Mouse (Mus musculus): ENCODE results near the gene B830017H08Rik. TPM values are rescaled to one million over a fixed set of nuclear protein-coding genes. Genes with fewer than 3 reads are reported as not detected.

Gene B830017H08Rik
- polyA plus RNA-seq, 1 experiment from 2014 or later = not detected

DNA sequence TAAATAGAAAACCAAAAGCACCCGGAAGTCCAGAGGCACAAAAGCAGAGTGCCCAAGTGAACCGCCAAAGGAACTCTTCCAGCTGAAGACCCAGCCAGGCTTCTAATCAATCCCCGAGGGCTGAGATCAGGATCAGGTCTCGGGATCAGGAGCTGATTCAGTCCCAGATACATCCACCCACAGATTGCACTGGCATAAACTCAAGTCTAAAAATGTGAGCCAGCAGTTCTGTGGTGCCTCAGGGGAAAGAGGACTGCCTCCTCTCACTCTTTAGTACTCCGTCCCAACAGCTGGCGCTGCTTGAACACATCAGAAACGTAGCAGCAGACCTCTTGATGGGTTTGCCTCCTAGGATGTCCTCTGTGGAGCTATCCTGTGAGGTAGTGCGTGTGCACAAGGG lies 16.4 kb upstream of the B830017H08Rik start:
- no peak for DNase-seq (ENCODE audit: extremely low spot score, low spot score)
- no peak overlapping the region for H3K4me3 ChIP-seq
- H3K36me3 ChIP-seq (replicated peaks) = no peaks in the 10 kb centered on the region
- H3K4me1 ChIP-seq = peaks cover 14% of the 10 kb centered on the region
- H3K27me3 ChIP-seq (ENCODE audit: poor library complexity, severe bottlenecking) = peaks cover 64% of the 10 kb centered on the region
- H3K9me3 ChIP-seq = no peaks in the 10 kb centered on the region
- 79% methylated on average over 8 of the region's 8 CpGs for WGBS
- no peak overlapping the region for H3K27ac ChIP-seq

DNA sequence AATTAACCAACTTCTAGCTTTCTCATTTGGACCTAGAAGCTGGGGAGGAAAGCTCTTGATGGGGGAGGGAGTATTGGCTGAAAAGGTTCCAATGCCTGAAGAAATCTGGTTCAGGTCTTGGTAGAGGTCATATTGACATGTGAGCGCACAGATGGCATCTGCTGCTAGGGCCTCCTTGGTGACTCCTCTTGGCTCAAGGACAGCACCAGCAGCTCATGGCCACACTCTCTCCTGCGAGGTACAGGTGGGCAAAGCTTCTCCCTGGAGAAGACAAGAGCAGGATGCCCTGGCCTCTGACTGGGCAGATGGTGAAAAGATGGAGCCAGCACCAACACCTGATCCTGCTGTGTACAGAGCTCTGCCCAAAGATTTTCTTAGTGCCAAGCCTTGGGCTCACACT lies 6.4 kb upstream of the B830017H08Rik start:
- Histone ChIP-seq H3K4me1 (peaks cover 10% of the 10 kb centered on the region), H3K9me3 (no peaks in the 10 kb centered on the region), H3K4me3 (no peak overlapping the region), H3K27ac (no peak overlapping the region), H3K36me3 (replicated peaks) (no peaks in the 10 kb centered on the region), H3K27me3 (ENCODE audit: poor library complexity, severe bottlenecking) (peaks cover 50% of the 10 kb centered on the region)
- DNase-seq (ENCODE audit: extremely low spot score, low spot score) = no peak
- WGBS = 83% methylated on average over 2 of the region's 2 CpGs

GRCm38 (mm10) chr16:17828229-17828628 lies 4.7 kb upstream of the B830017H08Rik start:
- Histone ChIP-seq H3K36me3 (replicated peaks) (no peaks in the 10 kb centered on the region), H3K27ac (no peak overlapping the region), H3K9me3 (no peaks in the 10 kb centered on the region), H3K4me1 (peaks cover 21% of the 10 kb centered on the region), H3K27me3 (ENCODE audit: poor library complexity, severe bottlenecking) (peaks cover 68% of the 10 kb centered on the region), H3K4me3 (no peak overlapping the region)
- WGBS = 91% methylated on average over 2 of the region's 2 CpGs
- no peak for DNase-seq (ENCODE audit: extremely low spot score, low spot score)

- Histone ChIP-seq H3K4me3 (no peak overlapping the region), H3K36me3 (replicated peaks) (no peaks in the 10 kb centered on the region), H3K9me3 (no peaks in the 10 kb centered on the region), H3K27me3 (ENCODE audit: poor library complexity, severe bottlenecking) (peaks cover 74% of the 10 kb centered on the region), H3K4me1 (peaks cover 28% of the 10 kb centered on the region), H3K27ac (no peak overlapping the region)
- no peak for DNase-seq (ENCODE audit: extremely low spot score, low spot score)
- 61% methylated on average over 3 of the region's 3 CpGs for WGBS
These were observed 4.1 kb upstream of the B830017H08Rik start for GRCm38 (mm10) chr16:17828867-17829266.

DNA sequence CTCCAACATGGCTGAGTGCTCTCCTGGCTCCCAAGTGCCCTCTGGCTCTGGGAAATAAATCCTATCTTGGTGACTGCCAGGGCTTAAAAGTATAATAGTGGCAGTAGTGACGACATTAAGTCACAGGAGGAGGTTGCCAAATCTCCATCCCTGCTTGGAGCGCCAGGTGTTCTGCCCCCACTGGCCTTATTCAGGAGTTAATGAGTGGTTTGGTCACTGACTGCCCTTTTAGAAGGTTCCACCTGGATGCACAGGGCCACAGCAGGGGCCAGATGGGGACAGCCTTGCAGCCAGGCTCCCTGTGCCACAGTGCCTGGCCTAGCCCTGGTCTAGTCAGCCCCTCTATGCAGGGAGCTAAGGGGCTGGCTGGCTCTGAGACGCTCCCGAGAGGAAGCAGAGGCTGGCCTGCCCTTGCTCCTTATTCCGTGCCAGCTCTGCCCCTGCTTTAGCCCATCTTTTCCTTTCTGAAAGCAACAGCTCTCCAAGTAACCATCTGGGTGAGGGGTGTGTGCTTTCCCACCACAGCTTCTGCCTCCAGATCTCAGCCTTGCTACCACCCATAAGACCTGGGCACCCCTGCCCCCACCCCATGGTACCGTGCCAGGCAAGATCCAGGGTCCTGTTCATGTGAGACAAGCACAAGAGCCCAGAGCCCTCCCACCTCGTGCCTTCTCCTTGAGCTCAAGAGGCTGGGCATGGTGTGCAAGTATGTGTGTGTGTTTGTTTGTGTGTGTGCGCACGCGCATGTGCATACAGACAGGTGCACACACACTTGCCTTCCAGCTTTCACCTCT lies 2.3 kb upstream of the B830017H08Rik start:
- peaks cover 91% of the 10 kb centered on the region for H3K27me3 ChIP-seq (ENCODE audit: poor library complexity, severe bottlenecking)
- no peak overlapping the region for H3K4me3 ChIP-seq
- 52% methylated on average over 10 of the region's 10 CpGs for WGBS
- DNase-seq (ENCODE audit: extremely low spot score, low spot score) = no peak
- H3K4me1 ChIP-seq = peaks cover 35% of the 10 kb centered on the region
- H3K9me3 ChIP-seq = no peaks in the 10 kb centered on the region
- H3K27ac ChIP-seq = no peak overlapping the region
- H3K36me3 ChIP-seq (replicated peaks) = no peaks in the 10 kb centered on the region

- H3K4me1 ChIP-seq = peaks cover 35% of the 10 kb centered on the region
- no peak overlapping the region for H3K4me3 ChIP-seq
- WGBS = 9% methylated on average over 11 of the region's 11 CpGs
- peaks cover 99% of the 10 kb centered on the region for H3K27me3 ChIP-seq (ENCODE audit: poor library complexity, severe bottlenecking)
- H3K27ac ChIP-seq = no peak overlapping the region
- no peaks in the 10 kb centered on the region for H3K36me3 ChIP-seq (replicated peaks)
- no peak for DNase-seq (ENCODE audit: extremely low spot score, low spot score)
- H3K9me3 ChIP-seq = no peaks in the 10 kb centered on the region
These were observed 1.1 kb upstream of the B830017H08Rik start for GRCm38 (mm10) chr16:17831781-17832180.

GRCm38 (mm10) chr16:17833321-17833680 lies 380 bp downstream of the B830017H08Rik start:
- no peak for DNase-seq (ENCODE audit: extremely low spot score, low spot score)
- H3K4me3 ChIP-seq = peak overlapping the region; percentile 68

GRCm38 (mm10) chr16:17833681-17834399 lies 919 bp downstream of the B830017H08Rik start:
- Histone ChIP-seq H3K9me3 (no peaks in the 10 kb centered on the region), H3K27me3 (ENCODE audit: poor library complexity, severe bottlenecking) (peaks cover 97% of the 10 kb centered on the region), H3K36me3 (replicated peaks) (peaks cover 5% of the 10 kb centered on the region; the same call in 1 of the 2 replicates), H3K4me3 (peak overlapping the region; percentile 68), H3K27ac (peak overlapping the region; percentile 69), H3K4me1 (peaks cover 35% of the 10 kb centered on the region)
- DNase-seq (ENCODE audit: extremely low spot score, low spot score) = peak; percentile 42
- under 1% methylated on average over 101 of the region's 103 CpGs for WGBS

More at GRCm38 (mm10) chr16:17833321-17833680, 380 bp downstream of the B830017H08Rik start:
- peaks cover 35% of the 10 kb centered on the region for H3K4me1 ChIP-seq
- no peaks in the 10 kb centered on the region for H3K9me3 ChIP-seq
- peak overlapping the region; percentile 69 for H3K27ac ChIP-seq
- peaks cover 99% of the 10 kb centered on the region for H3K27me3 ChIP-seq (ENCODE audit: poor library complexity, severe bottlenecking)
- WGBS = under 1% methylated on average over 37 of the region's 37 CpGs
- H3K36me3 ChIP-seq (replicated peaks) = no peaks in the 10 kb centered on the region

GRCm38 (mm10) chr16:17834543-17834942 lies 1.6 kb downstream of the B830017H08Rik start:
- Histone ChIP-seq H3K36me3 (replicated peaks) (peaks cover 6% of the 10 kb centered on the region; the same call in 1 of the 2 replicates), H3K27me3 (ENCODE audit: poor library complexity, severe bottlenecking) (peaks cover 90% of the 10 kb centered on the region), H3K4me3 (peak overlapping the region; percentile 68), H3K27ac (no peak overlapping the region), H3K4me1 (peaks cover 35% of the 10 kb centered on the region), H3K9me3 (no peaks in the 10 kb centered on the region)
- WGBS = 50% methylated on average over 7 of the region's 7 CpGs
- no peak for DNase-seq (ENCODE audit: extremely low spot score, low spot score)

- WGBS = 57% methylated on average over 13 of the region's 13 CpGs
- H3K4me3 ChIP-seq = no peak overlapping the region
These were observed 2.6 kb downstream of the B830017H08Rik start for GRCm38 (mm10) chr16:17835481-17835880.

DNA sequence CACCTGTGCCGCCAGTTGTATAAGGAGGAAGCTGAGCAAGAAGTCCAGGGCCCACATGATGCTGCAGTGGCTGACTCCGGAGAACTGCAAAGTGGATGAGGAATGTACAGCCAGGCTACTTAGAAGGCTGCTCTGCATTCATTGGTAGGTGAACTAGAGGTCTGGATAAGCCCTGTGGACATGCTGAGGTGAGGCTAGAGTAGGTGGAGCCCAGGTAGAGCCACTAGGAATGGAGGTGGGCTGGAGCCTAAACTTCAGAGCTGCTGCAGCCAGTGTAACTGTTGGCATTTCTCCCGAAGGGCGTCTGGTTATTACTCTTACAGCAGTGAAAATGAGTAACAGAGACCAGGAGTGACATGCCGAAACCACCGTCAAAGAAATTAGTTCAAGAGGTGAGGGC lies 5.1 kb downstream of the B830017H08Rik start, which contains the start of gene Car15:
Gene Car15 (minus strand): TSS at position 314 of the 400 bp plus-strand sequence.
- 85% methylated on average over 6 of the region's 6 CpGs for WGBS
- DNase-seq (ENCODE audit: extremely low spot score, low spot score) = no peak
- Histone ChIP-seq H3K4me1 (peaks cover 15% of the 10 kb centered on the region), H3K9me3 (no peaks in the 10 kb centered on the region), H3K27ac (no peak within 1 kb of the TSS), H3K4me3 (no peak within 1 kb of the TSS), H3K27me3 (ENCODE audit: poor library complexity, severe bottlenecking) (peaks cover 55% of the 10 kb centered on the region), H3K36me3 (replicated peaks) (peaks cover 39% of the 10 kb centered on the region)

More at GRCm38 (mm10) chr16:17835481-17835880, 2.6 kb downstream of the B830017H08Rik start:
- DNase-seq (ENCODE audit: extremely low spot score, low spot score) = no peak
- peaks cover 13% of the 10 kb centered on the region for H3K36me3 ChIP-seq (replicated peaks)
- H3K27ac ChIP-seq = no peak overlapping the region
- H3K4me1 ChIP-seq = peaks cover 33% of the 10 kb centered on the region
- H3K9me3 ChIP-seq = no peaks in the 10 kb centered on the region
- peaks cover 80% of the 10 kb centered on the region for H3K27me3 ChIP-seq (ENCODE audit: poor library complexity, severe bottlenecking)

DNA sequence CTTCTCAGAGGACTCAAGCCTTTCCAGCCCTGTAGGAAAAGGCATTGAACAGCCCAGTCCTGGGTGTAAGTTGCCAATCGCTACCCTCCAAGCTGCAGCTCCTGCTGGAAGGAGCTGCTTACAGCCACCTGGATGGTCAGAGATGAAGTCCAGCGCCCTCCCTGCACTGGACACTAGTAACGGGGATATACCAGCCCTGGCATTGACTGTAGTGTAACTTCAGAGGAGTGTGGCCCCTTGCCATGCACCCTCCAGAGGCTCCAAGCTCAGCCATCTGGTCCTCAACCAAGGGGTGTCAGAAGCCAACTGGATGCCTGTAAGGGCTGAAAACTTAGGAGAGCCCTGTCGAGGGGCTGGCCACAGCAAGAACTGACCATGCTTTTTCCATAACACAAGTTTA lies 7.1 kb downstream of the B830017H08Rik start:
- no peak for DNase-seq (ENCODE audit: extremely low spot score, low spot score)
- Histone ChIP-seq H3K27ac (no peak overlapping the region), H3K9me3 (no peaks in the 10 kb centered on the region), H3K36me3 (replicated peaks) (peaks cover 58% of the 10 kb centered on the region), H3K27me3 (ENCODE audit: poor library complexity, severe bottlenecking) (peaks cover 35% of the 10 kb centered on the region), H3K4me3 (no peak overlapping the region), H3K4me1 (no peaks in the 10 kb centered on the region; the same call in 1 of the 2 replicates)
- WGBS = 86% methylated on average over 4 of the region's 4 CpGs

DNA sequence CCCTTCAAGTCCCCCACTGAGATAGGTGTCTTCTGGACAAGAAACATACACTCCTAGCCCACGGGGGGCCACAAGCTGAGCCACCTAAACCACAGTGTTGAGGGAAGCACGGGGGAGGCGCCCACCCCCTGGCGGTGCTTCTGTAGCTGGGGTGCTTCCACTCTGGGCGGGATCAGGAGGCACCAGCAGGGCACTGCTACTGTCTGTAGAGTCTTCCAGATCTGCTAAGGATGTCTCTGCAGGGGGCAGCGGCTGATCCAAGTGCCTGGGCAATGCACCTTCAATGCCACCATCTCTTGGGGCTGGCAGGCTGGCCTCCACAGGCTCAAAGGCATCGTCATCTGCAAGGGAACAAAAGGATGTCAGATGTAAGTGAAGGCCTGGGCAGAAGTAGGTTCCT lies 9.5 kb downstream of the B830017H08Rik start:
- H3K36me3 ChIP-seq (replicated peaks) = peaks cover 82% of the 10 kb centered on the region
- WGBS = 91% methylated on average over 7 of the region's 7 CpGs

More for the DNA sequence above, 9.5 kb downstream of the B830017H08Rik start:
- peaks cover 11% of the 10 kb centered on the region for H3K27me3 ChIP-seq (ENCODE audit: poor library complexity, severe bottlenecking)
- no peak overlapping the region for H3K27ac ChIP-seq
- no peak overlapping the region for H3K4me3 ChIP-seq
- no peaks in the 10 kb centered on the region; the same call in 1 of the 2 replicates for H3K4me1 ChIP-seq
- H3K9me3 ChIP-seq = no peaks in the 10 kb centered on the region
- no peak for DNase-seq (ENCODE audit: extremely low spot score, low spot score)

Measured in forebrain, embryonic 10.5 days (tissue).